Mouse (Mus musculus) liver, postnatal 0 days (tissue): ENCODE data around the gene Stom.

Experiments
- CTCF ChIP-seq: sonication (generic); IDR thresholded peaks from 2 replicates; pipeline ENCODE4 v1.5.1; 2016; ENCODE audit warnings: antibody characterized with exemption, low read depth
- EP300 ChIP-seq: IDR thresholded peaks from 2 replicates; pipeline ENCODE4 v1.6.1; 2016; ENCODE audit warnings: antibody characterized with exemption, low read depth, mild to moderate bottlenecking

- TF ChIP-seq CTCF: no peak
- peak; percentile 88 for TF ChIP-seq EP300
These were observed 19.2 kb downstream of the Stom start for GRCm38 (mm10) chr2:35317604-35318003.
